Comparison of ENCODE assay signal across 20 mouse cellular contexts in the genomic region with DNA sequence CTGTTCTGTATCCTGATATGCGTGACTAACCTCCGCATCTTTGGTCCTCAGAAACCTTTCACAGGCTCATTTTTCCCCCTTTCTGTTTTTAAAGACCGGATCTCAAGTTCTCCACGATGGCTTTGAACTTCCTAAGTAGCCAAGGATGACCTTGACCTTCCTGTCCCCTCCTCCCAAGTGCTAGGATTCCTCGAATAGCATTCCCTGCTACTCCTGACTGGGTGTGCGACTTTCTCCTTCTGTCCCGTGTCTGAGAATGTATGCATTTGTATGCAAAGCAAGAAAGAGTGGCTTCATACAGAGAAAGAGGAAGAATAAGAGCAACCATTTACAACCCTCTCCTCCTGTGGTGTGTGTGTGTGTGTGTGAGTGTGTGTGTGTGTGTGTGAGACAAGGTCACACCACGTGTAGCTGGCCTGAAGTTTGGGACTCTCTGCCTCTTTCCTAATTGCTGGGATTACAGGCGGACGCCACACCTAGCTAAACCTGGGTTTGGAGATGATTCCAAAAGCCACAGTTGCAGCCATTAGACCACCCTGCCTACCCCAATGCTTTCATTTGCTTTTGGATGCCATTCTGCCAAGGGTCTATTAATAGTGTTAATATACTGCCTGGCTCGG. TPM values are rescaled to one million over a fixed set of nuclear protein-coding genes. Genes with fewer than 3 reads are reported as not detected.
DNase-seq lines count a peak whose midpoint lies in the region; ATAC-seq and TF ChIP-seq lines count a peak whose summit lies in the region.
"Had no signal": no experiment of that assay in that cellular context is flagged by ENCODE, and none has a peak within 500 bp of the region (broad histone marks: within the 10 kb centered on the region; RNA-seq: fewer than 3 reads in every experiment).

No protein-coding gene starts in this region.

- TF ChIP-seq CTCF in heart, postnatal 0 days (IDR thresholded peaks at IDR 0.05; ENCODE audit: low read depth): no peak
- TF ChIP-seq CTCF in E14TG2a.4 (conservative IDR thresholded peaks at IDR 0.05; ENCODE audit: low read length): no peak

- H3K9ac ChIP-seq in embryonic facial prominence, embryonic 14.5 days (ENCODE audit: low read depth, low read length): no peak overlapping the region
- H3K9ac ChIP-seq in heart, postnatal 0 days (replicated peaks; ENCODE audit: low read depth, low read length): no peak overlapping the region
- H3K9ac ChIP-seq: forebrain, embryonic 15.5 days; liver, embryonic 14.5 days; neural tube, embryonic 13.5 days had no signal

- no peaks in the 10 kb centered on the region for H3K27me3 ChIP-seq in embryonic facial prominence, embryonic 14.5 days (replicated peaks; ENCODE audit: control insufficient read depth, insufficient read depth, low read length)
- no peaks in the 10 kb centered on the region for H3K27me3 ChIP-seq in embryonic facial prominence, embryonic 10.5 days (replicated peaks; ENCODE audit: low read depth, poor library complexity, severe bottlenecking)
- H3K27me3 ChIP-seq in heart, postnatal 0 days (ENCODE audit: control insufficient read depth, insufficient read depth, low read length): no peaks in the 10 kb centered on the region
- no peaks in the 10 kb centered on the region for H3K27me3 ChIP-seq in E14TG2a.4 (ENCODE audit: insufficient read depth, low read length)
- H3K27me3 ChIP-seq: CH12.LX; forebrain, embryonic 15.5 days; neural tube, embryonic 13.5 days had no signal

- no peaks in the 10 kb centered on the region for H3K9me3 ChIP-seq in embryonic facial prominence, embryonic 14.5 days (ENCODE audit: control insufficient read depth, low read length)
- H3K9me3 ChIP-seq in embryonic facial prominence, embryonic 10.5 days: no peaks in the 10 kb centered on the region
- no peaks in the 10 kb centered on the region for H3K9me3 ChIP-seq in heart, postnatal 0 days (replicated peaks; ENCODE audit: control insufficient read depth, low read length)
- no peaks in the 10 kb centered on the region for H3K9me3 ChIP-seq in E14TG2a.4 (ENCODE audit: low read length)
- H3K9me3 ChIP-seq: neural tube, embryonic 13.5 days had no signal

- no peak for TF ChIP-seq EP300 in heart, postnatal 0 days (IDR thresholded peaks at IDR 0.05; ENCODE audit: low read depth)

- DNase-seq in embryonic facial prominence, embryonic 14.5 days (ENCODE audit: low spot score): no peak
- no peak for DNase-seq in embryonic facial prominence, embryonic 10.5 days (ENCODE audit: low spot score)
- no peak for DNase-seq in heart, postnatal 0 days (ENCODE audit: low spot score)
- no peak for DNase-seq in heart, postnatal 36 days
- no peak for DNase-seq in adrenal gland, postnatal 10 days
- no peak for DNase-seq in kidney, postnatal 14 days
- DNase-seq: cerebellum, adult 9-10 months had no signal

- no peaks in the 10 kb centered on the region for H3K36me3 ChIP-seq in embryonic facial prominence, embryonic 14.5 days (ENCODE audit: control insufficient read depth, insufficient read depth, low read length)
- no peaks in the 10 kb centered on the region for H3K36me3 ChIP-seq in embryonic facial prominence, embryonic 10.5 days (replicated peaks)
- no peaks in the 10 kb centered on the region for H3K36me3 ChIP-seq in heart, postnatal 0 days (replicated peaks; ENCODE audit: control insufficient read depth, insufficient read depth, low read length)
- H3K36me3 ChIP-seq in E14TG2a.4 (ENCODE audit: insufficient read depth, low read length): no peaks in the 10 kb centered on the region
- H3K36me3 ChIP-seq: forebrain, embryonic 15.5 days; neural tube, embryonic 13.5 days had no signal

- 52% methylated on average over 11 of the region's 11 CpGs for WGBS in embryonic facial prominence, embryonic 14.5 days
- 66% methylated on average over 11 of the region's 11 CpGs for WGBS in embryonic facial prominence, embryonic 10.5 days
- WGBS in heart, postnatal 0 days: 53% methylated on average over 11 of the region's 11 CpGs

- H3K27ac ChIP-seq in embryonic facial prominence, embryonic 14.5 days (replicated peaks; ENCODE audit: low read depth, low read length): peak overlapping the region; percentile 39
- no peak overlapping the region for H3K27ac ChIP-seq in embryonic facial prominence, embryonic 10.5 days (replicated peaks)
- H3K27ac ChIP-seq in heart, postnatal 0 days (ENCODE audit: low read depth): peak overlapping the region; percentile 68
- peak overlapping the region; percentile 89 for H3K27ac ChIP-seq in brown adipose tissue, adult 24 weeks (replicated peaks; ENCODE audit: low read depth, low read length)
- H3K27ac ChIP-seq: forebrain, embryonic 15.5 days; liver, embryonic 14.5 days; neural tube, embryonic 13.5 days had no signal

- ATAC-seq in embryonic facial prominence, embryonic 14.5 days (ENCODE audit: low read depth): no peak
- no peak for ATAC-seq in heart, postnatal 0 days (ENCODE audit: insufficient read depth, low read depth)
- ATAC-seq: forebrain, embryonic 15.5 days had no signal

- no peaks in the 10 kb centered on the region for H3K4me1 ChIP-seq in embryonic facial prominence, embryonic 14.5 days (ENCODE audit: control insufficient read depth, insufficient read depth, low read length)
- H3K4me1 ChIP-seq in embryonic facial prominence, embryonic 10.5 days: peaks cover 10% of the 10 kb centered on the region
- peaks cover 10% of the 10 kb centered on the region; the same call in 1 of the 2 replicates for H3K4me1 ChIP-seq in heart, postnatal 0 days (ENCODE audit: control insufficient read depth, insufficient read depth)
- peaks cover 72% of the 10 kb centered on the region for H3K4me1 ChIP-seq in E14TG2a.4 (replicated peaks; ENCODE audit: low read depth, low read length)
- peaks cover 9% of the 10 kb centered on the region for H3K4me1 ChIP-seq in brown adipose tissue, adult 24 weeks (ENCODE audit: control insufficient read depth, insufficient read depth, insufficient read length, low read length)
- H3K4me1 ChIP-seq: forebrain, embryonic 15.5 days; neural tube, embryonic 13.5 days had no signal

- no peak overlapping the region for H3K4me3 ChIP-seq in embryonic facial prominence, embryonic 14.5 days (ENCODE audit: low read depth, low read length)
- H3K4me3 ChIP-seq in embryonic facial prominence, embryonic 10.5 days: no peak overlapping the region
- H3K4me3 ChIP-seq in heart, postnatal 0 days (ENCODE audit: low read depth, low read length): peak overlapping the region; percentile 1; the same call in 1 of the 2 replicates
- H3K4me3 ChIP-seq in E14TG2a.4 (replicated peaks; ENCODE audit: low read length): peak overlapping the region; percentile 57
- no peak overlapping the region for H3K4me3 ChIP-seq in brown adipose tissue, adult 24 weeks (ENCODE audit: insufficient read depth, low read depth, low read length)
- H3K4me3 ChIP-seq: forebrain, embryonic 15.5 days; neural tube, embryonic 13.5 days had no signal

- H3K4me2 ChIP-seq in embryonic facial prominence, embryonic 14.5 days (ENCODE audit: low read depth, low read length): no peak overlapping the region
- peak overlapping the region; percentile 22; the same call in 1 of the 2 replicates for H3K4me2 ChIP-seq in heart, postnatal 0 days (ENCODE audit: low read depth, low read length)
- H3K4me2 ChIP-seq: forebrain, embryonic 15.5 days; neural tube, embryonic 13.5 days had no signal

- intact Hi-C loops in heart, postnatal 36 days (cut with DNase I): loop anchor here (2.0 kb wide), 2 partner anchors 69 to 79 kb away; a partner anchor contains a TSS

RNA-seq across cellular contexts. Expression of a gene that starts 1.3 kb away (rescaled TPM):
- 3.0 and 3.6 TPM in 2 replicates for polyA plus RNA-seq in embryonic facial prominence, embryonic 14.5 days (2014; fragmentation: Nextera tagmentation; extraction: Ambion mirVana)
- polyA plus RNA-seq in embryonic facial prominence, embryonic 10.5 days (2016; fragmentation: Nextera tagmentation; extraction: Ambion mirVana): 4.5 and 4.7 TPM in 2 replicates
- total RNA-seq in heart, postnatal 0 days (2014; rRNA removed; ENCODE audit: low replicate concordance): 12.6 and 15.7 TPM in 2 replicates
- polyA plus RNA-seq in heart, postnatal 0 days (2015; fragmentation: Nextera tagmentation; extraction: Ambion mirVana): 4.7 and 5.3 TPM in 2 replicates
- total RNA-seq in heart, postnatal 36 days (2021): 10 to 100 TPM in 1 of 2 experiments, 1 to 10 TPM in 1; 10.0 to 14.3 TPM
- 3.0 and 3.2 TPM in 2 replicates for polyA plus RNA-seq in brown adipose tissue, adult 24 weeks (2012; ENCODE audit: insufficient read depth, insufficient read length, missing spikeins)
- 10 to 100 TPM; 10.5 to 12.8 TPM for total RNA-seq in adrenal gland, postnatal 10 days (2021)

RNA-seq across cellular contexts. Expression of a gene that starts 5.7 kb away (rescaled TPM):
- 1.2 and 1.7 TPM in 2 replicates for polyA plus RNA-seq in embryonic facial prominence, embryonic 14.5 days (2014; fragmentation: Nextera tagmentation; extraction: Ambion mirVana)
- polyA plus RNA-seq in embryonic facial prominence, embryonic 10.5 days (2016; fragmentation: Nextera tagmentation; extraction: Ambion mirVana): not detected in 2 replicates
- total RNA-seq in heart, postnatal 0 days (2014; rRNA removed; ENCODE audit: low replicate concordance): not detected in 2 replicates
- not detected in 2 replicates for polyA plus RNA-seq in heart, postnatal 0 days (2015; fragmentation: Nextera tagmentation; extraction: Ambion mirVana)
- not detected for total RNA-seq in heart, postnatal 36 days (2021)
- polyA plus RNA-seq in brown adipose tissue, adult 24 weeks (2012; ENCODE audit: insufficient read depth, insufficient read length, missing spikeins): not detected in 2 replicates
- total RNA-seq in adrenal gland, postnatal 10 days (2021): not detected
- total RNA-seq: adrenal gland, adult 8-10 months; heart, postnatal 25 days; layer of hippocampus, adult 18-20 months; left cerebral cortex, adult 18-20 months; megakaryocyte progenitor cell, adult 5-6 weeks had no signal
- polyA plus RNA-seq: forebrain, embryonic 15.5 days; kidney, embryonic 14.5 days; limb, embryonic 11.5 days; liver, embryonic 14.5 days; neural tube, embryonic 13.5 days had no signal

Comparison
In these comparisons a context has a peak if more than half of its experiments do, and no peak if none do; other contexts are left out.
1. H3K4me3 ChIP-seq: peak in heart, postnatal 0 days (single experiment) and E14TG2a.4 (single experiment); none in embryonic facial prominence, embryonic 14.5 days (single experiment), embryonic facial prominence, embryonic 10.5 days (single experiment) and brown adipose tissue, adult 24 weeks (single experiment).